Mouse (Mus musculus) thymus, adult 2 months (tissue): Measurements from ENCODE around the gene Pigk. TPM values are rescaled to one million over a fixed set of nuclear protein-coding genes. Genes with fewer than 3 reads are reported as not detected.

Experiments
- DNase-seq: peaks from one replicate; pipeline ENCODE4 v3.0.0; 2021
- H3K27ac ChIP-seq: fragments of 200-500 bp; 2 replicates; pipeline ENCODE4 v1.5.1; 2012; ENCODE audit warnings: low read length, control low read depth; ENCODE audit not compliant: control insufficient read depth, insufficient read depth
- H3K27me3 ChIP-seq: fragments of 200-500 bp; 2 replicates; pipeline ENCODE4 v1.6.1; 2012; ENCODE audit warnings: mild to moderate bottlenecking, low read length, moderate library complexity, mixed read lengths; ENCODE audit not compliant: control insufficient read depth, insufficient read depth
- H3K36me3 ChIP-seq: fragments of 200-500 bp; 2 replicates; pipeline ENCODE4 v1.6.1; 2012; ENCODE audit warnings: mild to moderate bottlenecking, low read length, moderate library complexity; ENCODE audit not compliant: control insufficient read depth, insufficient read depth
- H3K4me1 ChIP-seq: fragments of 200-500 bp; replicated peaks from 2 replicates; pipeline ENCODE4 v1.6.1; 2012; ENCODE audit warnings: low read length; ENCODE audit not compliant: control insufficient read depth, insufficient read depth
- H3K4me3 ChIP-seq: fragments of 200-500 bp; 2 replicates; pipeline ENCODE4 v1.5.1; 2012; ENCODE audit warnings: mild to moderate bottlenecking, low read length, control low read depth, moderate library complexity; ENCODE audit not compliant: control insufficient read depth, insufficient read depth
- CTCF ChIP-seq: fragments of 200-500 bp; IDR thresholded peaks from 2 replicates; pipeline ENCODE4 v1.5.1; 2012; ENCODE audit warnings: mild to moderate bottlenecking, control low read depth, low read length, moderate library complexity, borderline replicate concordance; ENCODE audit not compliant: control insufficient read depth, poor library complexity, insufficient read depth; ENCODE audit errors: extremely low read depth
- POLR2A ChIP-seq: fragments of 200-500 bp; IDR thresholded peaks from 2 replicates; pipeline ENCODE4 v1.6.1; 2012; ENCODE audit warnings: mild to moderate bottlenecking, low read length, control low read depth, moderate library complexity; ENCODE audit not compliant: control insufficient read depth, poor library complexity, insufficient read depth; ENCODE audit errors: extremely low read depth
- WGBS: fragments of 180-500 bp; shearing (Covaris S2); methylation state at CpG from one replicate; pipeline ENCODE4 v1.1.7; 2018; 5-methylcytosine and 5-hydroxymethylcytosine counted together
- polyA plus RNA-seq: library from polyadenylated mRNA; depleted of rRNA; stranded (reverse); fragments of >200 nt; gene quantifications from 2 replicates; pipeline ENCODE4 v1.2.3, GENCODE M21; 2012

The Pigk gene
- polyA plus RNA-seq, 1 experiment = 10.9 TPM

DNA sequence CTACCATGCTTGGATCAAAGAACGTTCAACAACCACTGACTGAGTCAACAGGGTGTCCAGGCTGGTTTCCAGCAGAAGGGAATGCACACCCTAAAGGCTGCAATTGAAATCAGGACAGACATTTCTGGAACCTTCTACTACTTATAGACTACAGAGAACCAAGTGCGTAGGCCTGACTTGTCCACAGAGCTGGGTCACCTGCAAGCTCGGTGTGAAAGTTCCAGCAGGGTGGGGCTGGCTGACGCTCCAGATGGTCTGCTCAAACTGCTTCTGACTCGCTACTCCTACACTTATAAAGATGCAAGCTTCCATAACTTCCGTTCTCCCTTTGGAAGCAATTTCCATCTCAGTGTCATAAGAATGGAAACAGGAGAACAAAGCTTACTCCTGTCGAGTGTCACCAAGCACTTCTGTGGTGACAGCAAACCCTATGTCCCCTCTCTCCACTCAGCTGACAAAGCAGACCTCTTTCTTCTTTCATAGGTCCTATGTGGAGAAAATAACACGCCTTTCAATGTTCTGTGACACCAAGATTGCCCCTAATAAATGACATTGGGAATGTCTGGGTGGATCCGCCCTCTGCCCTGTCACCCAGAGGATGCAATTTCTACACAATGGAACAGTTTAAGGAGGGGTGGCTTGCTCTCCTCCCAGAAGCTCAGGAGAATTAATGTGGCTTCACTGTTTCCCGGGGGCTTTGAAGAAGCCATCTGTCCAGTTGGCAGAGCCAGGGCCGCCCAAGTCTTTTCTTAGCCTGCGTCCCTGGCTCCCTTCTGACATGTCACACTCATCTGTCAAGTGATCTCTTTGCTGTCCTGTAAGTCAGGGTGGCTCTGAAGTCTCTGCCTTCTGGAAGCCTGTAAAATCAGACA, 154.0 kb downstream of the Pigk start:
- H3K27ac ChIP-seq = no peak overlapping the region
- no peak overlapping the region for H3K4me3 ChIP-seq

DNA sequence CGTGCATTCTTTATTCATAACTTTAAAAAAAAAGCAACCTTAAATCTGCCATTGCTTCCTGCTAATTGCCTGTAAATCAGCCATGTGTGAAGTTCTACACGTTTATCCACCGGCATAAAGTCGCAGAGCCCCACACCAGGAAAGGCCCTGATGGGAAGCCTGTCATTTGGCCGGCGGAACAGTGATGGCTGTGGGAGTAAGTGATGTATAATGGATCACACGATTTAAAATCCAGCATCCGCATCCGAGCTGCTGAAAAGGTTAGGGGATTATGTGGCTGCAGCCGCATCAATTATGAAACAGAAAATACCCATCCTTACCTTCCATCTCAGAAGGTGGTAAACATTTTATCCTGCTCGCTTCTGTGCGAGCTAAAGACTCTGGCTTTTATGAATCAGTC, 158.2 kb downstream of the Pigk start:
- TF ChIP-seq CTCF = no peak
- no peak for TF ChIP-seq POLR2A
- WGBS = 94% methylated on average over 12 of the region's 12 CpGs
- DNase-seq = no peak
- Histone ChIP-seq H3K4me3 (no peak overlapping the region), H3K27me3 (no peaks in the 10 kb centered on the region), H3K4me1 (no peaks in the 10 kb centered on the region), H3K27ac (no peak overlapping the region), H3K36me3 (no peaks in the 10 kb centered on the region)

More for the DNA sequence above, 154.0 kb downstream of the Pigk start:
- no peak for TF ChIP-seq POLR2A
- TF ChIP-seq CTCF = no peak
- H3K4me1 ChIP-seq = no peaks in the 10 kb centered on the region
- DNase-seq = no peak
- 91% methylated on average over 12 of the region's 12 CpGs for WGBS
- H3K27me3 ChIP-seq = no peaks in the 10 kb centered on the region
- H3K36me3 ChIP-seq = no peaks in the 10 kb centered on the region

DNA sequence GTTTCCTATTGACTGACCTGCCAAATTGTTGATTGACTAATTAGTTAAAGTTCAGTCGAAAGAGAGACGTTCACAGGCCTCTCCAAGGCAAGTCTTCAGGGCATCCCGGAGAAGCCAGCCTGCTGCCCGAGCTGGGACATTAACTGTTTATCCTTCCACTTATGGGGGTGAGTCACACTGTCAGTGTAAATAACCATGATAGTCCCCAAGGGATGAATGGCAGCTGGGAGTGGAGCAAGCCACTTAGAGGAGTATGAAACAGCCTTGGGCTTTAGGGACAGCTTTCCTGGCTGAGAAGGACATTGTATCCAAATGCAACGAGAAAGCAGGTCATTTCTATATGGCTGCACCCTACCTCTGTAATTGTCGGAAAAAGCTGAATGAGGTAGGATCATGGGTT, 158.7 kb downstream of the Pigk start:
- no peaks in the 10 kb centered on the region for H3K36me3 ChIP-seq
- H3K27me3 ChIP-seq = no peaks in the 10 kb centered on the region
- H3K4me3 ChIP-seq = no peak overlapping the region
- no peaks in the 10 kb centered on the region for H3K4me1 ChIP-seq
- no peak for DNase-seq
- H3K27ac ChIP-seq = no peak overlapping the region
- WGBS = 95% methylated on average over 6 of the region's 6 CpGs
- TF ChIP-seq CTCF = no peak
- TF ChIP-seq POLR2A = no peak

DNA sequence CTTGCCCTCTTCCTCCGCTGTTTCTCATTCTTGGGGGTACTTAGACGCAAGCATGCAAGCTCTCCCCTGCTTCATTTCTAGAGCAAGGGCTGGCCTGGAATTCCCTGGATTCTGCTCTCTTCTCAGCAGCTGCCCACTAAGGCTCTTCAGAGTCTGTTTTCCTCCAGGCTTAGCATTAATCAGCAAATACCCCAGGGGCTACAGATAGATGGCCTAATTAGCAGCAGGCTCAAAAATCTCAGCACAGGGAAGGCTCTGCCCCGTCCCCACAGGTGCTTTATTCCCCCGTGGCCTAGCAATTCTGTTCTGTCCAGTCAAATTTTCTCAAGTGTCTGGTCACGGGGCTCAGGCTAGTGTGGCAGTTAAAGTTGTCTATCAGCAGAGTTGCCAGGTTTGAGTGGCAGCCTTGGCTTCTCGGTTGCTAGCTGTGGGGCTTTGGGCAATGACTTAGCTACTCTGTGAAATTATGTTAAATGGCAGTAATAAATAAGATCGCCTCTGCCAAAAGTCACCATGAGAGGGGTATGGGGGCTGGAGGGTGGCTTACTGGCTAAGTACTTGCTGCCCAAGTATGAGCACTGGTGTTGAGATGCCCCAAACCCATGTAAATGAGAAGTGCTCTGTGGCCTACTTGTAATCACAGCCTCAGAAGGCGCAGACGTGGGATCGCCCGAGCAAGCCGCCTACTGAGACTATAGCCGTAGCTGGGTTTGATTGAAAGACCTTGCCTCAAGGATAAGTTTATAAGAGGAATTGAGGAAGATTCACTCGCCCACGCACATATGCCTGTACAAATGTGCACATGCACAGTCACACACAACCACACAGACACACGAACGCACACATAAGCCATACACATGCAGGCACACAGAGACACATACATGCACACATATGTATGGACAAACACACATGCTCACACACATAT, 160.8 kb downstream of the Pigk start:
- DNase-seq = no peak
- H3K27ac ChIP-seq = no peak overlapping the region
- H3K4me1 ChIP-seq = no peaks in the 10 kb centered on the region
- TF ChIP-seq CTCF = no peak
- TF ChIP-seq POLR2A = no peak
- WGBS = 97% methylated on average over 17 of the region's 17 CpGs
- H3K36me3 ChIP-seq = no peaks in the 10 kb centered on the region
- no peak overlapping the region for H3K4me3 ChIP-seq
- H3K27me3 ChIP-seq = no peaks in the 10 kb centered on the region

DNA sequence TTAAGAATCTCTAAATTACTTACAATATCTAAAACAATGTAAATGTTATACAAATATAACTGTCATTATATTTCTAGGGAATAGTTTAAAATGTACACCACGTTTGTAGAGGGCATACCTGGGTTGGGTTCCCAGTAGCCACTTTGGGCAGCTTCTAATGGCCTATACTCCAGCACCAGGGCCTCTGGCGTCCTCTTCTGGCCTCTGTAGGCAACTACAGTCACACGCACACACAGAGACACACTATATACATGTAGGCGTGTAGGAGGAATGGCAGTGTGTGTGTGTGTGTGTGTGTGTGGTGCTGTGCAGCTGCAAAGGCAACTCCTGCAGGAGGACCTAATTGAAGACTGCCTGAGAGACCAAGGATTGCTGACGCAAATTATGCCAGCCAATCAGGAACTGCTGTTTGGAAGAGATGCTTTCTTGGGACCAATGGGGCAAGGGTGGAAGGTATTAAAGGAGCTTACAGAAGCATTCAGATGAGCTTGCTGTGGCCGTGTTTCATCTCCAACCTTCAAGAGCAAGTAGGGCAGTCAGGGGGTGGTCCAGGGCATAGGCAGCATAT, 161.9 kb downstream of the Pigk start:
- Histone ChIP-seq H3K4me3 (no peak overlapping the region), H3K27me3 (no peaks in the 10 kb centered on the region), H3K4me1 (no peaks in the 10 kb centered on the region), H3K27ac (no peak overlapping the region), H3K36me3 (no peaks in the 10 kb centered on the region)
- 96% methylated on average over 6 of the region's 6 CpGs for WGBS
- no peak for TF ChIP-seq CTCF
- no peak for DNase-seq

DNA sequence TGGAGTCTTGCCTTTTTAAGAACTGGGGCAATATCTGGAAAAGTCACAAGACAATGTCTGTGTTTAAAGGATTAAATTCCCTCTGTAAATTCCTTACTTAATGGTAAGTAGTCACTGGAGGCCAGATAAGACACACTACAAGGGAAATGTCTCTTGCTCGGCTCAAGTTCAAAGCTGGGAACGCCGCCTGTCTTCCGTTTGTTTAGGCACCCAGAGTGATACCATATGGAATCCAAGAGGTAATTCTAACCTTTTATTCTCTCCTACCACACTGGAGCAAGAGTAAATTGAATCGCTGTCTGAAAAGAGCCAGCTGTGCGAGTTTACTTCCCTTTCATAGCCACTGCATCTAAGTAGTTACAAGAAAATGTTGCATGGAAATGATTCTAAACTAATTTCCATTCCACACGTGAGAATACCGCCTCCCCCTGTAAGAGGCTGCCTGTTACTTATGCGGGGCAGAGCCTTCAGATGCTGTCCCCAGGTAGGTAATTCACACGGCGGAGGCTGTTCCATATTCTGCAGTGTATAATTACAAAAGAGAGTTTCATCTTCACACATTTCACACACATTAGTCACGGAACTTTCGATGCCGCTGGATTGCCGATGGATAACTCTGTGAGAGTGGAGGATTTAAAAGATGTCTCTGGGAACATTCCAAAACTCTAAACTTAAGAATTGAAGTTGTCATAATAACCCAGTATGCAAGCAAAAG, 166.4 kb downstream of the Pigk start:
- no peaks in the 10 kb centered on the region for H3K4me1 ChIP-seq
- H3K36me3 ChIP-seq = no peaks in the 10 kb centered on the region
- H3K4me3 ChIP-seq = no peak overlapping the region
- no peak overlapping the region for H3K27ac ChIP-seq
- 89% methylated on average over 15 of the region's 15 CpGs for WGBS
- H3K27me3 ChIP-seq = no peaks in the 10 kb centered on the region
- DNase-seq = no peak
- no peak for TF ChIP-seq POLR2A
- no peak for TF ChIP-seq CTCF
